Mouse (Mus musculus) kidney, adult 2 months (tissue): ENCODE measurements around the gene Ppp1r7.

ENCODE experiments used
- CTCF ChIP-seq: fragments of 200-500 bp; conservative IDR thresholded peaks from 2 replicates; pipeline ENCODE4 v1.5.1; 2011; ENCODE audit warnings: low read depth, mild to moderate bottlenecking, control low read depth, low read length, moderate library complexity, mixed read lengths; ENCODE audit not compliant: insufficient read depth, insufficient read length
- POLR2A ChIP-seq: fragments of 200-500 bp; IDR thresholded peaks from one replicate; pipeline ENCODE4 v1.6.1; 2011; ENCODE audit warnings: low read depth, low read length, control low read depth

- TF ChIP-seq CTCF (no peak), POLR2A (no peak)
Measured at GRCm38 (mm10) chr1:93299791-93300190, 42.9 kb upstream of the Ppp1r7 start.
